Mouse (Mus musculus): Measurements from ENCODE around the gene Batf3. TPM values are rescaled to one million over a fixed set of nuclear protein-coding genes. Genes with fewer than 3 reads are reported as not detected.

Batf3 gene
- polyA plus RNA-seq, 1 experiment from 2014 or later, result 10.7 TPM

DNA sequence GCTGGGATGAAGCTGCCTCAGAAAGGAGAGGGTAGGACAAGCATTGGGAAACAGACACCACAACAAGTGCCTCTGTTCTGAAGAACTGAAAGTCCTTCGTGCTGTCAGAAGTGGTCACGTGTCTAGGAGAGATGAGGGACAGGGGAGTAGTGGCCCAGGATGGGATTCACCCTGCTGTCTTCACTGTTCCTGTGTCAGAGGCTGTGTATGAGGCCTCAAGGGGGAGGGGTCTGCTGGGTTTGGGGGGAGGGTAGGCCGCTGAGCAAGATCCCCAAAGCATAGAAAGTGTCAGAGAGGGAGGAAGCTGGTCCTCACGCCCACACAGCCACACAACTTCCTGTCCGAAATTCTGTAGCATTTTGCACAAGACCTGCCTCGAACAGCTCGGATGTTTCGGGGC, 13.5 kb downstream of the Batf3 start:
- Histone ChIP-seq H3K4me1 (replicated peaks; ENCODE audit: control insufficient read depth, insufficient read depth, low read length) (peaks cover 7% of the 10 kb centered on the region; the same call in 1 of the 2 replicates), H3K27me3 (replicated peaks; ENCODE audit: control insufficient read depth, insufficient read depth, low read length) (no peaks in the 10 kb centered on the region), H3K4me2 (ENCODE audit: low read length) (no peak overlapping the region), H3K36me3 (ENCODE audit: control insufficient read depth, insufficient read depth, low read length) (no peaks in the 10 kb centered on the region), H3K27ac (ENCODE audit: low read depth) (no peak overlapping the region), H3K9ac (ENCODE audit: low read length) (no peak overlapping the region), H3K4me3 (ENCODE audit: low read depth, low read length) (no peak overlapping the region), H3K9me3 (ENCODE audit: control insufficient read depth, low read length) (no peaks in the 10 kb centered on the region)
- WGBS, result 43% methylated on average over 8 of the region's 8 CpGs
- DNase-seq (ENCODE audit: low spot score) (no peak), ATAC-seq (replicated peaks; ENCODE audit: low FRiP score, low TSS enrichment, low read depth) (no peak)

DNA sequence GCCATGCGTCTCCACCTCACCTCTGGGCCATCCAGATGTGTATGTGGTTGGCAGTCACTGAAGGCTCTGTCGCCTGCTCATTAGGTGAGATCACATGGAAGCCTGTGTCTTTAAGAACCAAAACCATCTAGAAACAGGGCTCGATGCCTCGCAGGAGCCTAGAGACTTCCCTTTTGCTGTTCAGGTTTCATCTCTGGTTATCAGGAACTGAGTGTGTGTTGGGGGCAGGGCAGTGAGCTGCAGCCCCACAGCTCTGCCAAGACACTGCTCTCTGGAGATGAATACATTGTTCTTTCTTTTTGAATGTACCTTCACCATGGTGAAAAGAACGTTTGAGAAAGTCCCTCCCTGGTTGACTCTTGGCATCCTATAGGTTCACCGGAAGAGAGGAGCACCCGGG, 17.2 kb downstream of the Batf3 start:
- H3K4me3 ChIP-seq (ENCODE audit: low read depth, low read length), result no peak overlapping the region
- H3K27ac ChIP-seq (ENCODE audit: low read depth), result no peak overlapping the region
- H3K4me1 ChIP-seq (replicated peaks; ENCODE audit: control insufficient read depth, insufficient read depth, low read length), result peaks cover 7% of the 10 kb centered on the region; the same call in 1 of the 2 replicates
- H3K36me3 ChIP-seq (ENCODE audit: control insufficient read depth, insufficient read depth, low read length), result no peaks in the 10 kb centered on the region
- H3K4me2 ChIP-seq (ENCODE audit: low read length), result no peak overlapping the region
- DNase-seq (ENCODE audit: low spot score) (no peak), ATAC-seq (replicated peaks; ENCODE audit: low FRiP score, low TSS enrichment, low read depth) (no peak)
- H3K27me3 ChIP-seq (replicated peaks; ENCODE audit: control insufficient read depth, insufficient read depth, low read length), result no peaks in the 10 kb centered on the region
- H3K9me3 ChIP-seq (ENCODE audit: control insufficient read depth, low read length), result no peaks in the 10 kb centered on the region
- H3K9ac ChIP-seq (ENCODE audit: low read length), result no peak overlapping the region
- WGBS, result 69% methylated on average over 7 of the region's 7 CpGs

DNA sequence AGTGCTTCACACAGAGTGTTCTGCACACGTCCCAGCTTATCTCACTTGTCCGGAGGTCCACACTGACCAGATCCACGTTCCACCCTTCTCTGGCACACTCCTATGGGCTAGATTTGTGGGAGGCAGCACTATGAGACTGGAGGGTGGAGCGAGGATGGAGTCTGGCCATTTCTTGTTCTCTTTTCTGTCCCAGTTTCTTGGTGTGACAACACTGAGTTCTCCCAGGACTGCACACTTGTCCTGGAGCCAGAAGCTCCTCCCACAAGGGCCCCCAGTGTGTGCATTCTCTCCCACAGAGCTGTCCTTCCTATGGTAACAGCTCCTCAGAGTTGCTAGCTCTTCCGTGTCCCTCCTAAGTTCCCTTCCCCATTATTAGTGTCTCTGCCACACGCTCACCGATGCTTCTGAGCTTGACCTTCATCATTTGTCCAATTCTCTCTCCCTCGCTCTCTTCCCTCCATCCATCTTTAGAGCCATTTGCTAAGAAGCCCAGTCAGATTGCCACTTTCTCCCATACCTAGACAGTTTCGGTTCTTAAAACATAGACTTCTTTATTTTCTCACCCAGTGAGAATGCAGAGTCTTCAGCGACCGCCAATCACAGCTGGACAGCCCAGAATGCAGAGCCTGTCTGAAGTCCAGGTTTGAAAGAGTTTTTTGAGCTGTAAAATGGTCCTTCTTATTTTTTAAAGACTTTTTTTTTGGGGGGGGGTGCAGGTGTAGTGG, 18.0 kb downstream of the Batf3 start:
- Histone ChIP-seq H3K4me1 (replicated peaks; ENCODE audit: control insufficient read depth, insufficient read depth, low read length) (peaks cover 7% of the 10 kb centered on the region; the same call in 1 of the 2 replicates), H3K27ac (ENCODE audit: low read depth) (no peak overlapping the region), H3K4me2 (ENCODE audit: low read length) (no peak overlapping the region), H3K36me3 (ENCODE audit: control insufficient read depth, insufficient read depth, low read length) (no peaks in the 10 kb centered on the region), H3K9ac (ENCODE audit: low read length) (no peak overlapping the region), H3K27me3 (replicated peaks; ENCODE audit: control insufficient read depth, insufficient read depth, low read length) (no peaks in the 10 kb centered on the region), H3K9me3 (ENCODE audit: control insufficient read depth, low read length) (no peaks in the 10 kb centered on the region), H3K4me3 (ENCODE audit: low read depth, low read length) (no peak overlapping the region)
- ATAC-seq (replicated peaks; ENCODE audit: low FRiP score, low TSS enrichment, low read depth), result no peak
- WGBS, result 80% methylated on average over 11 of the region's 11 CpGs
- no peak for DNase-seq (ENCODE audit: low spot score)

DNA sequence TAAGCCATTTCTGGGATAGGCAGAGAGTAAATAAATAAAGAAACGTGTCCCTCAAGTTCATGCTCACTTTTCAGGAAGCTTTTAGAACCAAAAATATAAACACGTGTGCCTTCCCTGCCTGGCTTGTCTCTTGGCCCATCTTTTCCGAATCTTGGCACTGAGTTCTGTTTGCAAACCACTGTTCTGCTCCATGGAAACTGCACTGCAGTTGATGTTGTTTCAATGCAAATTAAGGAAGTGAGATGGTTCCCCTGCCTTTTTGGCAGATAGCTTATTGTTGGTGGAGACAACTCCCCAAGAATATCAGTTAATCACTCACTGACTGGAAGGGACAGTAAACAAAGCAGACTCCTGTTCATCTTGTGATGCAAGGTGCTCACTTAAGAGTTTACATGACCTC, 25.1 kb downstream of the Batf3 start:
- ATAC-seq (replicated peaks; ENCODE audit: low FRiP score, low TSS enrichment, low read depth), result no peak
- H3K4me2 ChIP-seq (ENCODE audit: low read length), result no peak overlapping the region
- no peaks in the 10 kb centered on the region for H3K9me3 ChIP-seq (ENCODE audit: control insufficient read depth, low read length)
- H3K27ac ChIP-seq (ENCODE audit: low read depth), result no peak overlapping the region
- 64% methylated on average over 3 of the region's 3 CpGs for WGBS
- H3K27me3 ChIP-seq (replicated peaks; ENCODE audit: control insufficient read depth, insufficient read depth, low read length), result no peaks in the 10 kb centered on the region
- H3K4me1 ChIP-seq (replicated peaks; ENCODE audit: control insufficient read depth, insufficient read depth, low read length), result no peaks in the 10 kb centered on the region
- no peak overlapping the region for H3K4me3 ChIP-seq (ENCODE audit: low read depth, low read length)
- no peaks in the 10 kb centered on the region for H3K36me3 ChIP-seq (ENCODE audit: control insufficient read depth, insufficient read depth, low read length)
- no peak for DNase-seq (ENCODE audit: low spot score)
- no peak overlapping the region for H3K9ac ChIP-seq (ENCODE audit: low read length)

DNA sequence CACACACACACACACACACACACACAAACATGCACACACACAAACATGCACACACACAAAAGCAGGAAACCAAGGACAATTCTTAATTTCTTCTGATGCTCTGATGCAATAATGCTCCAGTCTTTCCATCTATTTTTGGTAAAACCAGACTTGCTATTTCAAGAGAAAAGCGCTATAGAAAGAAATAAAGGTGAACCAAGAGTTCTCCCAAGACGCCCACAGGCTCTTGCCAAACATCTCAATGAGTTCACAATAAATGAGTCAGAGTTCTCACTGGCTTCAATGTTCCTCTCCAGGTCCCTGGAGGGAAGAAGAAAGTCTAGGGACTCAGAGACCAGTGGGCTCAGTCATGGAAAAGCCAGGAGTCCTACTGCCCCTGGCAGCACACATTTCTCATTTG, 26.0 kb downstream of the Batf3 start:
- H3K4me2 ChIP-seq (ENCODE audit: low read length), result no peak overlapping the region
- DNase-seq (ENCODE audit: low spot score) (no peak), ATAC-seq (replicated peaks; ENCODE audit: low FRiP score, low TSS enrichment, low read depth) (no peak)
- no peaks in the 10 kb centered on the region for H3K9me3 ChIP-seq (ENCODE audit: control insufficient read depth, low read length)
- H3K4me1 ChIP-seq (replicated peaks; ENCODE audit: control insufficient read depth, insufficient read depth, low read length), result no peaks in the 10 kb centered on the region
- H3K36me3 ChIP-seq (ENCODE audit: control insufficient read depth, insufficient read depth, low read length), result no peaks in the 10 kb centered on the region
- H3K27me3 ChIP-seq (replicated peaks; ENCODE audit: control insufficient read depth, insufficient read depth, low read length), result no peaks in the 10 kb centered on the region
- 86% methylated on average over 2 of the region's 2 CpGs for WGBS
- no peak overlapping the region for H3K4me3 ChIP-seq (ENCODE audit: low read depth, low read length)
- no peak overlapping the region for H3K9ac ChIP-seq (ENCODE audit: low read length)
- H3K27ac ChIP-seq (ENCODE audit: low read depth), result no peak overlapping the region

DNA sequence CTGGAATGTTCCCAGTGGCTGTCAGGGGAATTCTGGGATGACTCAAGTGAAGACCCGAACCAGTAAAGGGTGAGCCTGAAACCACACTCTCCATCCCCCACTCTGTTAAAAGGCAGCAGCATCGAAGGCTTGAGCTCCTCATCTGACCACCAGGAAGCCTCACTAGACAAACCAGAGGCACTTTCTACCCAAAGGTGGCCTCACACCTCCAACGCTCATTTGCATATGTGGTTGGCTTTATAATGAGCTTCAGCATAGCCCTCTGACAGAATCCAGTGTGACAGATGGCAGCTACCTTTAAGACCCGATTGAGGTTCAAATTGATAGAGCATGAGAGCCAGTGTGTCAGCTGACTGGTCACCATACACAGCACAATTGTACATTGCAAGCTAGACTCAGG, 26.6 kb downstream of the Batf3 start:
- no peak overlapping the region for H3K4me3 ChIP-seq (ENCODE audit: low read depth, low read length)
- DNase-seq (ENCODE audit: low spot score), result no peak
- ATAC-seq (replicated peaks; ENCODE audit: low FRiP score, low TSS enrichment, low read depth), result no peak
- no peak overlapping the region for H3K9ac ChIP-seq (ENCODE audit: low read length)
- no peaks in the 10 kb centered on the region; the same call in 1 of the 2 replicates for H3K9me3 ChIP-seq (ENCODE audit: control insufficient read depth, low read length)
- WGBS, result 73% methylated on average over 4 of the region's 4 CpGs
- H3K4me1 ChIP-seq (replicated peaks; ENCODE audit: control insufficient read depth, insufficient read depth, low read length), result no peaks in the 10 kb centered on the region
- H3K4me2 ChIP-seq (ENCODE audit: low read length), result no peak overlapping the region
- no peaks in the 10 kb centered on the region for H3K27me3 ChIP-seq (replicated peaks; ENCODE audit: control insufficient read depth, insufficient read depth, low read length)
- H3K27ac ChIP-seq (ENCODE audit: low read depth), result no peak overlapping the region
- H3K36me3 ChIP-seq (ENCODE audit: control insufficient read depth, insufficient read depth, low read length), result no peaks in the 10 kb centered on the region

DNA sequence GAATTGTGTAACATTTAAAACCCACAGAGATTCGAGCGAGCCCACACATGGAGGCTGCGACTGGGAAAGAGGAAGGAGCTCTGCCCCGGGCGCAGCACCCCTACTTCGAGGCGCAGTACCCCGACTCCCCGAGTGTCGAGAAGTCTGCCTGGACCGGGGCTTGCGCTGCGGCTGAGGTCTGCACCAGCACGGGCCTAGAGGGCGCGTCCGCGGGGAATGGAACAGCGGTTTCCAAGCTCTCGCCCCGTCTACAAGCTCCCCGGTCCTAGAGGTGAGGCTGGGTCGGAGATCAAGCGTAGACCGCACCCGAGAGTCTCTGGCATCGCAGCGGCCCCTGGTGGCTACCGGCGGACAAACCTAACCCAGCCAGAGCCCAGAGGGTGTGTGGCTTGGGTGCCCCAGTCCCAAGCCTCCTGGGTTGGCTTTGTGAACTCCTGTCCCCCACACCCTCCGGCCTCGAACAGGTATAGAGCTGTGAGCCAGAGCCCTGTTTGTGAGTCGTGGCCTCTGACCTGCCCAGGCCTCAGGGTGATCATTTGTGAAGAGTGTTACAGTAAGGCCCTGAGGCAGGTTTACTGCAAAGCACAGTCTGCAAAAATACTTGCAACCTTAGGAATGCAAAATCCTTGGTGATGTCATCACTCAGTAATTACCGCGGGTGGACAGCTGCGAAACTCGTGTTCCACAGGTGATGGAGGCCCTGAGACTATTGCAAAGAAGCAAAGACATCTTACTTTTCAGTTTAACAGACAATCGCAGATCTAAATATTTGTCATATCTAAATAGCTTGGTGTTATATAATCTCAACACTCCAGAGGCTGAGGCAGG, 28.4 kb downstream of the Batf3 start:
- Histone ChIP-seq H3K27me3 (replicated peaks; ENCODE audit: control insufficient read depth, insufficient read depth, low read length) (no peaks in the 10 kb centered on the region), H3K4me3 (ENCODE audit: low read depth, low read length) (peak overlapping the region; percentile 21), H3K4me1 (replicated peaks; ENCODE audit: control insufficient read depth, insufficient read depth, low read length) (no peaks in the 10 kb centered on the region), H3K9ac (ENCODE audit: low read length) (no peak overlapping the region), H3K36me3 (ENCODE audit: control insufficient read depth, insufficient read depth, low read length) (no peaks in the 10 kb centered on the region), H3K4me2 (ENCODE audit: low read length) (peak overlapping the region; percentile 54), H3K9me3 (ENCODE audit: control insufficient read depth, low read length) (peaks cover 8% of the 10 kb centered on the region; the same call in 1 of the 2 replicates), H3K27ac (ENCODE audit: low read depth) (no peak overlapping the region)
- WGBS, result 12% methylated on average over 38 of the region's 38 CpGs
- ATAC-seq (replicated peaks; ENCODE audit: low FRiP score, low TSS enrichment, low read depth) (peak; percentile 90), DNase-seq (ENCODE audit: low spot score) (peak; percentile 86)

DNA sequence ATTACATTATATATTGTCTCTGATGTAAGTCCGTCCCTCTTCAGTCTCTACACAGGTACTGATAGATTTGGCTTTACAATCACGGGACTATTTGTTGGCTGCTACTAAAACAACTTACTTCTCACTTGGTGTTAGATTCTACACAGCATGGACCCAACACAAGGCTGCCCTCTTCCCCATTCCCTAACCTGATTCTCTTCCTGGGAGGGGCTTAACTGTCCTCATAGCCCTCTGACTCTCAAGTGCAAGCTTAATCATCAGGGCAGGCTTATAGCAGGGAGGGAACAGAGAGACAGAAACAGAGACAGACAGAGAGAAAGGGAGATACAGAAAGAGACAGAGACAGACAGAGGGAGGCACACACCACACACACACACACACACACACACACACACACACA, 34.0 kb downstream of the Batf3 start:
- WGBS, result 81% methylated on average over 2 of the region's 2 CpGs

More for the DNA sequence above, 34.0 kb downstream of the Batf3 start:
- DNase-seq (ENCODE audit: low spot score) (no peak), ATAC-seq (replicated peaks; ENCODE audit: low FRiP score, low TSS enrichment, low read depth) (no peak)
- no peak overlapping the region for H3K27ac ChIP-seq (ENCODE audit: low read depth)
- H3K4me1 ChIP-seq (replicated peaks; ENCODE audit: control insufficient read depth, insufficient read depth, low read length), result peaks cover 3% of the 10 kb centered on the region; the same call in 1 of the 2 replicates
- no peak overlapping the region for H3K4me3 ChIP-seq (ENCODE audit: low read depth, low read length)
- H3K27me3 ChIP-seq (replicated peaks; ENCODE audit: control insufficient read depth, insufficient read depth, low read length), result no peaks in the 10 kb centered on the region
- H3K9me3 ChIP-seq (ENCODE audit: control insufficient read depth, low read length), result peaks cover 8% of the 10 kb centered on the region; the same call in 1 of the 2 replicates
- no peak overlapping the region for H3K9ac ChIP-seq (ENCODE audit: low read length)
- no peak overlapping the region for H3K4me2 ChIP-seq (ENCODE audit: low read length)
- no peaks in the 10 kb centered on the region for H3K36me3 ChIP-seq (ENCODE audit: control insufficient read depth, insufficient read depth, low read length)

All from intestine, embryonic 14.5 days (tissue).